Mouse (Mus musculus) E14TG2a.4 (cell line): Measurements from ENCODE around the gene Tnfrsf9.
A peak's percentile ranks its signal among the peaks of the same experiment; 100 is the strongest.

Experiments
- H3K27me3 ChIP-seq: 2 replicates; pipeline ENCODE4 v1.6.1; 2014; ENCODE audit warnings: low read length, control low read depth; ENCODE audit not compliant: insufficient read depth
- H3K36me3 ChIP-seq: 2 replicates; pipeline ENCODE4 v1.6.1; 2014; ENCODE audit warnings: low read length, control low read depth; ENCODE audit not compliant: insufficient read depth
- H3K4me1 ChIP-seq: replicated peaks from 2 replicates; pipeline ENCODE4 v1.6.1; 2014; ENCODE audit warnings: low read depth, low read length, control low read depth
- H3K4me3 ChIP-seq: replicated peaks from 2 replicates; pipeline ENCODE4 v1.5.1; 2014; ENCODE audit warnings: mild to moderate bottlenecking, low read length
- H3K9me3 ChIP-seq: 2 replicates; pipeline ENCODE4 v1.6.1; 2014; ENCODE audit warnings: low read length, control low read depth
- CTCF ChIP-seq: conservative IDR thresholded peaks from 2 replicates; pipeline ENCODE4 v1.5.1; 2014; ENCODE audit warnings: low read length
- NANOG ChIP-seq: IDR thresholded peaks from 2 replicates; pipeline ENCODE4 v1.6.1; 2014; ENCODE audit warnings: borderline replicate concordance, low read length, mixed read lengths
- POU5F1 ChIP-seq: IDR thresholded peaks from 2 replicates; pipeline ENCODE4 v1.6.1; 2014; ENCODE audit warnings: low read length, borderline replicate concordance

The Tnfrsf9 gene

DNA sequence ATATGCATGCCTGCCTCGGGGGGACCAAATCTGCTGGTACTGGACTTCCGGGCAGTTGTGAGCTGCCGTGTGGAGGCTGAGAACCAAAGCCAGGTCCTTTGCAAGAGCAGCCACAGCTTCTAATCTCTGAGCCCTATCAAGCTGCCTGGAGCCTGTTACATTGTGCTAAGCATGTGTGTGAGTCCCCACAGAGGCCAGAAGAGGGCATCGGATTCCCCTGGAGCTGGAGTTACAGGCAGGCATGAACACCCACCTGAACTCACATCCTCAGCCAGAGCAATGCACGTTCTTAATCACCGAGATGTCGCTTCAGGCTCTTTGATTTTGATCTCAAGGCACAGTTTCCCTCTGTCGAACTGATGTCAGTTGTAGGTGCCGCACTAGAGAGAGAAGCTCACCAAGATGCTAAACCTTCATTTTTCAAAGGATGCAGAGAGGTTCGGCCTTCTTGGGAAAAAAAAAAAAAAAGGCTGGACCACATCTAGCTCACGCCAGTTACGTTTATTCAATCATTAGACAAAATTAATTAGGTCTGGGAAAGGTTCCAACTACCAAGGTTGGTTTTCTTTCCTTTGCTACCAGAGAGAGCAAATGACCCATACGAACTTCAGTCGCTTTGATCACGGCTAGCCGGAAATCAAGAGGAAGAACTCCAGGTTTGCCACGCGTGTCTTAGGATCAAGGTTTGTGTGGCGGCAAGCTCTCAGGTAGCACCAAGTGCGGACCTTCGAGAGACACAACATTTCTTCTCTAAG, 64.0 kb downstream of the Tnfrsf9 start:
- Histone ChIP-seq H3K36me3 (no peaks in the 10 kb centered on the region), H3K4me1 (peaks cover 16% of the 10 kb centered on the region), H3K4me3 (no peak overlapping the region), H3K27me3 (peaks cover 8% of the 10 kb centered on the region; the same call in 1 of the 2 replicates), H3K9me3 (no peaks in the 10 kb centered on the region)
- TF ChIP-seq NANOG (no peak), CTCF (no peak; the same call in 1 of the 2 replicates), POU5F1 (no peak)

DNA sequence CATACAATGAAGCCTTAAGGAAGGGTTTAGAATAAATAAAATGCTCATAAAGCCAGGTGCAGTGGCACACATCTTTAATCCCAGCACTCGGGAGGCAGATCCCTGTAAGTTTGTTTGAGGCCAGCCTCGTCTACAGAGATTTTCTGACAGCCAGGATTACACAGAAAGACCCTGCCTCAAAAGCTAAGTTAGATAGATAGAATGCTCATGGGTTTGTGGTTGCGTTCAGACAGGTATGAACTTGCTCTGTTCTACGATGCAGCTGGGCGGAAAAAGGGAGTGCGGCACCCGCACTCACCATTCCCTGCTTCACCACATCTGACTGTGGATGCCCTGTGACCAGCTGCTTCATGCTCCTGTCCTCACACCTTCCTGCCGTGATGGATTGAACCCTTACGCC, 65.1 kb downstream of the Tnfrsf9 start:
- no peak overlapping the region for H3K4me3 ChIP-seq
- peaks cover 16% of the 10 kb centered on the region for H3K4me1 ChIP-seq
- peaks cover 8% of the 10 kb centered on the region; the same call in 1 of the 2 replicates for H3K27me3 ChIP-seq
- H3K9me3 ChIP-seq = no peaks in the 10 kb centered on the region
- TF ChIP-seq CTCF = no peak
- TF ChIP-seq NANOG = no peak
- TF ChIP-seq POU5F1 = no peak
- no peaks in the 10 kb centered on the region for H3K36me3 ChIP-seq

DNA sequence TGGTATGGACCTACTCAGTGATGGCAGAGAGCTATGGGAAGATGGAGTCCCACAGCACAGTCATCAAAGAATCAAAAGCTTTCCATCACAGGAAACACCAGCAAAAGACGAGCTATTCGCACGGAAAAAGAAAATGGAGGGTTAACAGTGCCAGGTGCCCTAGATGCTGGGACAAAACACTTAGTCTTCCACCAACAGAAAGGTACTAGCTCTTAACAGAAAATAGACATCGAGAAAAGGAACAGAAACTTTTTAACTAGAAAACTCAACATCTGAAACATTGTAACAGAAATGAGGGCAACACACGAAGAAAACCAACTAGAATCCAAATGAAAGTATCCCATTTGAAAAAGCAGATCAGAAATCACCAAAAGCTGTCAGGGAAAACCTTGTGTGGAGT, 65.8 kb downstream of the Tnfrsf9 start:
- H3K4me1 ChIP-seq = peaks cover 16% of the 10 kb centered on the region
- no peaks in the 10 kb centered on the region for H3K9me3 ChIP-seq
- H3K4me3 ChIP-seq = no peak overlapping the region
- H3K27me3 ChIP-seq = peaks cover 8% of the 10 kb centered on the region; the same call in 1 of the 2 replicates
- TF ChIP-seq CTCF (no peak), NANOG (no peak), POU5F1 (no peak)
- H3K36me3 ChIP-seq = no peaks in the 10 kb centered on the region

DNA sequence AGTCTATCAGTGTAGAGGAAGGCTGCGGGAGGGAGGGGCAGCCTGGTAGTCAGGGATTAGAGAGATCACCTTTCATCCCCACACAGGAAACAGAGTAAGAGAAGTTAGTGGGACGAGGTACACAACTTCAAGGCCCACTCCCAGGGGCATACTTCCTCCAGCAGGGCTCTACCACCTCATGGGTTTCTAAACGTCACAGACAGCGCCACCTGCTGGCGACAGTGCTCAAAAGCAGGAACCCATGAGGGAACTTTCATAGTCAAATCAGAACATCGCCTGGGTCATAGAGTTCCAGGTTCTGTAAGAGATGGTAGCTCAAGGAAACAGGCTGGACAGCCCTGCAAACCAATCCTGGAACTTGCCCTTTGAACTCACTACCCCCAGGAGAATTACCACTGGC, 75.8 kb downstream of the Tnfrsf9 start:
- TF ChIP-seq CTCF = peak; percentile 81
- no peak for TF ChIP-seq POU5F1
- H3K9me3 ChIP-seq = no peaks in the 10 kb centered on the region
- no peak overlapping the region for H3K4me3 ChIP-seq
- H3K27me3 ChIP-seq = no peaks in the 10 kb centered on the region
- H3K36me3 ChIP-seq = no peaks in the 10 kb centered on the region
- H3K4me1 ChIP-seq = peaks cover 5% of the 10 kb centered on the region
